Comparison of ENCODE assay signal across 19 mouse cellular contexts in the genomic region with DNA sequence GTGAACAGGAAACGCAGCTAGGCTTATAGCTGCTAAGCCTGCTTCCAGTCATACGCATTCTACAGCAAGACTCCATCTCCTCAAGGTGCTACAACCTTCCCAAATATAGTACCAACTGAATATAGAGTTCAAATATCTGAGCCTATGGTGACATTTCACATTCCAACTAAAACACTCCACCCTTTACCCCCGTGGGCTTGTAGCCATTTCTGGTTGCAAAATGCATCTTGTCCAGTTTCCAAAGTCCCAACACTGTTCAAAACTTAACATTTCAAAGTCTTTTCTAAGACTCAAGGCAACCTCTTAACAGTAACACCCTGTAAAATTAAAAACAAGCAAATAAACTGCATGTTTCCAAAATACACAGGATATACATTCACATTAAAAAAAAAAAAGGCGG. TPM values are rescaled to one million over a fixed set of nuclear protein-coding genes. Genes with fewer than 3 reads are reported as not detected.
DNase-seq lines count a peak whose midpoint lies in the region; ATAC-seq and TF ChIP-seq lines count a peak whose summit lies in the region.
"Had no signal": no experiment of that assay in that cellular context is flagged by ENCODE, and none has a peak within 500 bp of the region (broad histone marks: within the 10 kb centered on the region; RNA-seq: fewer than 3 reads in every experiment).

No protein-coding gene starts in this region.

- no peak for TF ChIP-seq POLR2A in lung, adult 2 months (IDR thresholded peaks at IDR 0.05; ENCODE audit: borderline replicate concordance, extremely low read depth, low read depth, low read length)
- no peak for TF ChIP-seq POLR2A in olfactory bulb, adult 2 months (IDR thresholded peaks at IDR 0.05; ENCODE audit: insufficient read depth, low read depth, low read length)

- H3K9ac ChIP-seq in intestine, postnatal 0 days (ENCODE audit: low read depth, low read length): no peak overlapping the region
- no peak overlapping the region for H3K9ac ChIP-seq in intestine, embryonic 15.5 days
- H3K9ac ChIP-seq in lung, postnatal 0 days (replicated peaks; ENCODE audit: low read depth): no peak overlapping the region
- H3K9ac ChIP-seq in hindbrain, embryonic 11.5 days (ENCODE audit: low read depth, low read length): no peak overlapping the region
- H3K9ac ChIP-seq: forebrain, embryonic 13.5 days; forebrain, postnatal 0 days; hindbrain, embryonic 13.5 days had no signal

- ATAC-seq in intestine, postnatal 0 days: no peak
- no peak for ATAC-seq in intestine, embryonic 15.5 days
- ATAC-seq in lung, postnatal 0 days: no peak
- ATAC-seq in hindbrain, embryonic 11.5 days (ENCODE audit: low FRiP score): no peak
- ATAC-seq: activated CD4-positive, CD25-positive, alpha-beta regulatory T cell, adult 4 months; forebrain, embryonic 13.5 days; forebrain, postnatal 0 days; hindbrain, postnatal 0 days had no signal

- no peak overlapping the region for H3K4me2 ChIP-seq in intestine, postnatal 0 days (replicated peaks; ENCODE audit: low read depth)
- no peak overlapping the region for H3K4me2 ChIP-seq in intestine, embryonic 15.5 days (replicated peaks)
- no peak overlapping the region for H3K4me2 ChIP-seq in lung, postnatal 0 days (replicated peaks; ENCODE audit: low read depth, low read length)
- H3K4me2 ChIP-seq in hindbrain, embryonic 11.5 days (replicated peaks; ENCODE audit: low read depth, low read length): no peak overlapping the region
- H3K4me2 ChIP-seq: forebrain, embryonic 13.5 days; hindbrain, embryonic 13.5 days had no signal

- no peaks in the 10 kb centered on the region for H3K36me3 ChIP-seq in intestine, postnatal 0 days (ENCODE audit: control insufficient read depth, insufficient read depth)
- H3K36me3 ChIP-seq in intestine, embryonic 15.5 days: no peaks in the 10 kb centered on the region
- H3K36me3 ChIP-seq in lung, postnatal 0 days (ENCODE audit: insufficient read depth, low read length): no peaks in the 10 kb centered on the region
- no peaks in the 10 kb centered on the region for H3K36me3 ChIP-seq in hindbrain, embryonic 11.5 days (ENCODE audit: control insufficient read depth, insufficient read depth, low read length)
- H3K36me3 ChIP-seq: embryonic facial prominence, embryonic 10.5 days; hindbrain, embryonic 13.5 days had no signal

- H3K9me3 ChIP-seq in intestine, postnatal 0 days (ENCODE audit: control insufficient read depth): 0 out of 2 replicates have a peak, but pooled peaks cover 4% of the 10 kb centered on the region
- no peaks in the 10 kb centered on the region for H3K9me3 ChIP-seq in intestine, embryonic 15.5 days
- H3K9me3 ChIP-seq in lung, postnatal 0 days (ENCODE audit: low read length): no peaks in the 10 kb centered on the region
- no peaks in the 10 kb centered on the region for H3K9me3 ChIP-seq in hindbrain, embryonic 11.5 days (ENCODE audit: control insufficient read depth, low read length)
- H3K9me3 ChIP-seq: embryonic facial prominence, embryonic 10.5 days; forebrain, embryonic 13.5 days; hindbrain, embryonic 13.5 days had no signal

- H3K4me1 ChIP-seq in intestine, postnatal 0 days (replicated peaks; ENCODE audit: control insufficient read depth, insufficient read depth, low read length): peaks cover 6% of the 10 kb centered on the region; the same call in 1 of the 2 replicates
- 0 out of 2 replicates have a peak, but pooled peaks cover 6% of the 10 kb centered on the region for H3K4me1 ChIP-seq in intestine, embryonic 15.5 days (replicated peaks)
- no peaks in the 10 kb centered on the region for H3K4me1 ChIP-seq in lung, postnatal 0 days (ENCODE audit: insufficient read depth, low read depth, low read length)
- H3K4me1 ChIP-seq in lung, adult 2 months (ENCODE audit: control insufficient read depth, insufficient read depth, low read length): peaks cover 2% of the 10 kb centered on the region
- peaks cover 5% of the 10 kb centered on the region for H3K4me1 ChIP-seq in olfactory bulb, adult 2 months (ENCODE audit: control insufficient read depth, insufficient read depth, low read length)
- H3K4me1 ChIP-seq in hindbrain, embryonic 11.5 days (replicated peaks; ENCODE audit: control insufficient read depth, insufficient read depth, low read length): no peaks in the 10 kb centered on the region
- H3K4me1 ChIP-seq: embryonic facial prominence, embryonic 10.5 days; hindbrain, embryonic 13.5 days had no signal

- 0 out of 2 replicates have a peak overlapping the region, but pooled peaks have one; percentile 5 for H3K27ac ChIP-seq in intestine, postnatal 0 days (ENCODE audit: low read depth, low read length)
- H3K27ac ChIP-seq in intestine, embryonic 15.5 days: no peak overlapping the region
- no peak overlapping the region for H3K27ac ChIP-seq in lung, postnatal 0 days (ENCODE audit: low read length)
- H3K27ac ChIP-seq in olfactory bulb, adult 2 months (ENCODE audit: insufficient read depth, low read depth, low read length): peak overlapping the region; percentile 67
- no peak overlapping the region for H3K27ac ChIP-seq in hindbrain, embryonic 11.5 days (ENCODE audit: low read depth, low read length)
- H3K27ac ChIP-seq: embryonic facial prominence, embryonic 10.5 days; forebrain, embryonic 13.5 days; hindbrain, embryonic 13.5 days; hindbrain, postnatal 0 days had no signal

- no peak for TF ChIP-seq EP300 in lung, postnatal 0 days (IDR thresholded peaks at IDR 0.05)

- no peak for TF ChIP-seq CTCF in intestine, postnatal 0 days (IDR thresholded peaks at IDR 0.05; ENCODE audit: low read depth)
- no peak for TF ChIP-seq CTCF in lung, postnatal 0 days (IDR thresholded peaks at IDR 0.05)
- TF ChIP-seq CTCF in lung, adult 2 months (IDR thresholded peaks at IDR 0.05; ENCODE audit: insufficient read depth, low read length): no peak
- TF ChIP-seq CTCF in olfactory bulb, adult 2 months (IDR thresholded peaks at IDR 0.05; ENCODE audit: insufficient read depth, low read depth, low read length): no peak

- peak; percentile 17 for DNase-seq in adrenal gland, adult 2 months
- DNase-seq in adrenal gland, postnatal 4 days (ENCODE audit: low spot score in 2 of 2): no peak
- DNase-seq in lung, postnatal 0 days (ENCODE audit: low spot score): peak; percentile 10
- no peak for DNase-seq in lung, adult 2 months
- no peak for DNase-seq in hindbrain, embryonic 11.5 days (ENCODE audit: low spot score)
- DNase-seq: cerebellum, adult 18-20 months; cerebellum, adult 9-11 months; cerebellum, postnatal 36 days; forebrain, postnatal 0 days; gastrocnemius, postnatal 25 days had no signal

- H3K4me3 ChIP-seq in intestine, postnatal 0 days (ENCODE audit: low read depth, low read length): no peak overlapping the region
- H3K4me3 ChIP-seq in intestine, embryonic 15.5 days (replicated peaks): no peak overlapping the region
- H3K4me3 ChIP-seq in lung, postnatal 0 days (ENCODE audit: low read depth, low read length): no peak overlapping the region
- no peak overlapping the region for H3K4me3 ChIP-seq in lung, adult 2 months (replicated peaks; ENCODE audit: extremely low read depth, low read depth, low read length)
- no peak overlapping the region for H3K4me3 ChIP-seq in olfactory bulb, adult 2 months (ENCODE audit: insufficient read depth, low read depth, low read length)
- no peak overlapping the region for H3K4me3 ChIP-seq in hindbrain, embryonic 11.5 days (ENCODE audit: low read depth, low read length)
- H3K4me3 ChIP-seq: embryonic facial prominence, embryonic 10.5 days; forebrain, embryonic 13.5 days; hindbrain, embryonic 13.5 days had no signal

- no peaks in the 10 kb centered on the region for H3K27me3 ChIP-seq in intestine, postnatal 0 days (replicated peaks; ENCODE audit: control insufficient read depth, insufficient read depth, low read length)
- no peaks in the 10 kb centered on the region for H3K27me3 ChIP-seq in intestine, embryonic 15.5 days (replicated peaks)
- no peaks in the 10 kb centered on the region for H3K27me3 ChIP-seq in lung, postnatal 0 days (replicated peaks; ENCODE audit: insufficient read depth, low read length)
- no peaks in the 10 kb centered on the region for H3K27me3 ChIP-seq in hindbrain, embryonic 11.5 days (ENCODE audit: control insufficient read depth, insufficient read depth, low read length)
- H3K27me3 ChIP-seq: forebrain, embryonic 13.5 days; hindbrain, embryonic 13.5 days; Patski had no signal

- 86% methylated on average over 4 of the region's 4 CpGs for WGBS in intestine, postnatal 0 days
- 89% methylated on average over 4 of the region's 4 CpGs for WGBS in intestine, embryonic 15.5 days
- 83% methylated on average over 4 of the region's 4 CpGs for WGBS in lung, postnatal 0 days
- WGBS in lung, adult 2 months: 73% methylated on average over 4 of the region's 4 CpGs
- 86% methylated on average over 4 of the region's 4 CpGs for whole genome bisulfite sequencing in olfactory bulb, adult 2 months
- 82% methylated on average over 4 of the region's 4 CpGs for WGBS in hindbrain, embryonic 11.5 days

RNA-seq across cellular contexts. Expression of gene Ndufb3, which starts 29.0 kb away (rescaled TPM):
- total RNA-seq in adrenal gland, adult 2 months (2021): 100 to 1,000 TPM in 1 of 2 experiments, 10 to 100 TPM in 1; 97.8 to 181 TPM
- 8.1 and 12.8 TPM in 2 replicates for polyA plus RNA-seq in adrenal gland, adult 2 months (2012; rRNA removed)
- 100 to 1,000 TPM; 101 to 118 TPM for total RNA-seq in adrenal gland, postnatal 4 days (2021)
- 285 and 298 TPM in 2 replicates for polyA plus RNA-seq in intestine, postnatal 0 days (2015; fragmentation: Nextera tagmentation; extraction: Ambion mirVana)
- 201 and 204 TPM in 2 replicates for polyA plus RNA-seq in intestine, embryonic 15.5 days (2015; fragmentation: Nextera tagmentation; extraction: Ambion mirVana)
- polyA plus RNA-seq in lung, postnatal 0 days (2015; fragmentation: Nextera tagmentation; extraction: Ambion mirVana): 162 and 163 TPM in 2 replicates
- 23.1 and 53.7 TPM in 2 replicates for polyA plus RNA-seq in lung, adult 2 months (2012; rRNA removed)
- polyA plus RNA-seq in olfactory bulb, adult 2 months (2012; ENCODE audit: insufficient read depth, insufficient read length, low replicate concordance, missing spikeins): not detected in 2 replicates
- polyA plus RNA-seq in hindbrain, embryonic 11.5 days (2014; fragmentation: Nextera tagmentation; extraction: Ambion mirVana): 150 and 164 TPM in 2 replicates

RNA-seq across cellular contexts. Expression of gene Fam126b, which starts 29.0 kb away (rescaled TPM):
- 10 to 100 TPM; 40.0 to 48.8 TPM for total RNA-seq in adrenal gland, adult 2 months (2021)
- polyA plus RNA-seq in adrenal gland, adult 2 months (2012; rRNA removed): 0.57 and 0.65 TPM in 2 replicates
- total RNA-seq in adrenal gland, postnatal 4 days (2021): 10 to 100 TPM; 24.3 to 27.7 TPM
- 6.2 and 8.5 TPM in 2 replicates for polyA plus RNA-seq in intestine, postnatal 0 days (2015; fragmentation: Nextera tagmentation; extraction: Ambion mirVana)
- 7.8 and 8.2 TPM in 2 replicates for polyA plus RNA-seq in intestine, embryonic 15.5 days (2015; fragmentation: Nextera tagmentation; extraction: Ambion mirVana)
- polyA plus RNA-seq in lung, postnatal 0 days (2015; fragmentation: Nextera tagmentation; extraction: Ambion mirVana): 6.6 and 7.8 TPM in 2 replicates
- 1.7 and 2.8 TPM in 2 replicates for polyA plus RNA-seq in lung, adult 2 months (2012; rRNA removed)
- not detected in 2 replicates for polyA plus RNA-seq in olfactory bulb, adult 2 months (2012; ENCODE audit: insufficient read depth, insufficient read length, low replicate concordance, missing spikeins)
- polyA plus RNA-seq in hindbrain, embryonic 11.5 days (2014; fragmentation: Nextera tagmentation; extraction: Ambion mirVana): 8.5 and 9.1 TPM in 2 replicates

Comparison
In these comparisons a context has a peak if more than half of its experiments do, and no peak if none do; other contexts are left out.
1. DNase-seq: peak in adrenal gland, adult 2 months (single experiment) and lung, postnatal 0 days (single experiment); none in adrenal gland, postnatal 4 days (0 of 2), lung, adult 2 months (single experiment) and hindbrain, embryonic 11.5 days (single experiment).
2. H3K27ac ChIP-seq: peak in intestine, postnatal 0 days (single experiment) and olfactory bulb, adult 2 months (single experiment); none in intestine, embryonic 15.5 days (single experiment), lung, postnatal 0 days (single experiment) and hindbrain, embryonic 11.5 days (single experiment).